Comparison of ENCODE assay signal across 8 mouse cellular contexts in the genomic region with DNA sequence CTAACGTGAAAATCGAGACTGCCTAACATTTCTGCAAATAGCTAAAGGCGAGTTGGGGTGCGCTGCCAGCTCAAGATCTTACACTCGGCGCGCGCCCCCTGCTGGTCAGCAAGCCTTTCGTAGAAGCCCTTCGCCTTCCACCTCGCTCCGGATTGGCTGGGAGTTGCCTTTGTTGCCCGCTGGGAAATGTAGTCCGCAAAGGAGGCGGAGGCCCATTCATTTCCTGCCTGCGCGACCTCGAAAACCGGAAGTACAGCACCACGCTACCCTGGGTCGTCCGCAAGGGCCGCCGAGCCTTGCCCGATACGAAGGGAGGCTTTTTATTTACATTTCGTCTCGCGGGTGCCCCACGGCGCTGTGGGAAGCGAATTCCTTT. TPM values are rescaled to one million over a fixed set of nuclear protein-coding genes. Genes with fewer than 3 reads are reported as not detected.
A peak's percentile ranks its signal among the peaks of the same experiment; 100 is the strongest.
DNase-seq lines count a peak whose midpoint lies in the region; ATAC-seq and TF ChIP-seq lines count a peak whose summit lies in the region.

No protein-coding gene starts in this region.

- peaks cover 38% of the 10 kb centered on the region for H3K79me2 ChIP-seq in CH12.LX (replicated peaks; ENCODE audit: control insufficient read depth, extremely low read depth, insufficient read depth, poor library complexity, severe bottlenecking)

- H3K4me3 ChIP-seq in CH12.LX (replicated peaks in 1 of 3; ENCODE audit: low read depth in 2 of 3, low read length in 2 of 3, poor library complexity in 1 of 3): peak overlapping the region; percentile 53 to 73 (median 62)
- peak overlapping the region; percentile 64 for H3K4me3 ChIP-seq in forebrain, embryonic 11.5 days (ENCODE audit: low read depth, low read length)
- peak overlapping the region; percentile 73 for H3K4me3 ChIP-seq in heart, embryonic 16.5 days (ENCODE audit: low read length)
- peak overlapping the region; percentile 74 for H3K4me3 ChIP-seq in liver, embryonic 15.5 days (replicated peaks)
- H3K4me3 ChIP-seq in neural tube, embryonic 12.5 days: peak overlapping the region; percentile 78

- H3K27me3 ChIP-seq in CH12.LX (replicated peaks): no peaks in the 10 kb centered on the region
- no peaks in the 10 kb centered on the region for H3K27me3 ChIP-seq in forebrain, embryonic 11.5 days (ENCODE audit: control insufficient read depth, insufficient read depth, low read length)
- H3K27me3 ChIP-seq in heart, embryonic 16.5 days (ENCODE audit: control insufficient read depth, insufficient read depth, low read length): no peaks in the 10 kb centered on the region
- no peaks in the 10 kb centered on the region for H3K27me3 ChIP-seq in liver, embryonic 15.5 days
- H3K27me3 ChIP-seq in neural tube, embryonic 12.5 days (replicated peaks): no peaks in the 10 kb centered on the region

- H3K36me3 ChIP-seq in CH12.LX (replicated peaks in 1 of 2; ENCODE audit: control insufficient read depth in 1 of 2, insufficient read depth in 1 of 2, low read length in 1 of 2): peaks cover 19 to 27% of the 10 kb centered on the region in 2 experiments
- H3K36me3 ChIP-seq in forebrain, embryonic 11.5 days (ENCODE audit: control insufficient read depth, insufficient read depth, low read length): no peaks in the 10 kb centered on the region; the same call in 1 of the 2 replicates
- H3K36me3 ChIP-seq in heart, embryonic 16.5 days (ENCODE audit: control insufficient read depth, insufficient read depth): peaks cover 19% of the 10 kb centered on the region
- peaks cover 32% of the 10 kb centered on the region for H3K36me3 ChIP-seq in liver, embryonic 15.5 days (replicated peaks)
- peaks cover 29% of the 10 kb centered on the region for H3K36me3 ChIP-seq in neural tube, embryonic 12.5 days

- TF ChIP-seq CTCF in CH12.LX (conservative IDR thresholded peaks at IDR 0.05 in 1 of 2, IDR thresholded peaks at IDR 0.05 in 1 of 2; ENCODE audit: low read depth in 2 of 2, low read length in 2 of 2): peak in 1 of 2 experiments; percentile 90; a peak in 2 of 4 replicates

- TF ChIP-seq RAD21 in CH12.LX (IDR thresholded peaks at IDR 0.05; ENCODE audit: low read depth, low read length): peak; percentile 76

- TF ChIP-seq POLR2A in CH12.LX (IDR thresholded peaks at IDR 0.05; ENCODE audit: low read depth, low read length): peak; percentile 85

- no peak for TF ChIP-seq EP300 in CH12.LX (IDR thresholded peaks at IDR 0.05; ENCODE audit: low read length)

- WGBS in forebrain, embryonic 11.5 days: under 1% methylated on average over 32 of the region's 32 CpGs
- WGBS in heart, embryonic 16.5 days: under 1% methylated on average over 32 of the region's 32 CpGs
- WGBS in liver, embryonic 15.5 days (ENCODE audit: insufficient replicate concordance): under 1% methylated on average over 32 of the region's 32 CpGs
- under 1% methylated on average over 32 of the region's 32 CpGs for WGBS in neural tube, embryonic 12.5 days

- H3K9me3 ChIP-seq in CH12.LX (replicated peaks; ENCODE audit: low read length): no peaks in the 10 kb centered on the region
- no peaks in the 10 kb centered on the region for H3K9me3 ChIP-seq in forebrain, embryonic 11.5 days (ENCODE audit: control insufficient read depth, low read length)
- H3K9me3 ChIP-seq in heart, embryonic 16.5 days (replicated peaks; ENCODE audit: control insufficient read depth, low read length): no peaks in the 10 kb centered on the region
- H3K9me3 ChIP-seq in liver, embryonic 15.5 days (replicated peaks): no peaks in the 10 kb centered on the region
- H3K9me3 ChIP-seq in neural tube, embryonic 12.5 days: no peaks in the 10 kb centered on the region

- H3K27ac ChIP-seq in CH12.LX (ENCODE audit: insufficient read depth, low read depth): peak overlapping the region; percentile 92
- peak overlapping the region; percentile 70 for H3K27ac ChIP-seq in forebrain, embryonic 11.5 days (ENCODE audit: low read depth, low read length)
- peak overlapping the region; percentile 99 for H3K27ac ChIP-seq in heart, embryonic 16.5 days (ENCODE audit: low read length)
- H3K27ac ChIP-seq in liver, embryonic 15.5 days (replicated peaks): peak overlapping the region; percentile 95
- peak overlapping the region; percentile 3; the same call in 1 of the 2 replicates for H3K27ac ChIP-seq in neural tube, embryonic 12.5 days

- DNase-seq in CH12.LX (ENCODE audit: extremely low read depth): peak; percentile 99
- DNase-seq in c-Kit-positive CD71-positive TER-119-negative erythroid progenitor cells, embryonic 14.5 days (ENCODE audit: low read depth): peak; percentile 99
- peak; percentile 99 for DNase-seq in forebrain, embryonic 11.5 days (ENCODE audit: low spot score)
- DNase-seq in kidney, postnatal 36 days: peak; percentile 99 to 100
- peak; percentile 99 for DNase-seq in telencephalon, adult 2 months (ENCODE audit: low read depth, low spot score)

- in situ Hi-C loops in CH12.LX (cut with MboI; ENCODE audit: low pct_ligation_motif_present, low pct_unique_long_range_greater_than_20kb, low sequenced_read_pairs): loop anchor here (5.0 kb wide), 1 partner anchor 54 kb away; no protein-coding TSS in a partner anchor

- dilution Hi-C loops in CH12.LX (cut with MboI; ENCODE audit: extremely low pct_ligation_motif_present, extremely low pct_unique_long_range_greater_than_20kb, low sequenced_read_pairs): no loop called here

- peak overlapping the region; percentile 95 for H3K9ac ChIP-seq in CH12.LX (ENCODE audit: insufficient read depth, low read depth)
- H3K9ac ChIP-seq in forebrain, embryonic 11.5 days (ENCODE audit: low read length): peak overlapping the region; percentile 53; the same call in 1 of the 2 replicates
- H3K9ac ChIP-seq in heart, embryonic 16.5 days (ENCODE audit: low read length): peak overlapping the region; percentile 82
- peak overlapping the region; percentile 71 for H3K9ac ChIP-seq in liver, embryonic 15.5 days
- H3K9ac ChIP-seq in neural tube, embryonic 12.5 days: peak overlapping the region; percentile 46; the same call in 1 of the 2 replicates

- peaks cover 2 to 30% of the 10 kb centered on the region in 2 experiments; a peak in 2 of 4 replicates for H3K4me1 ChIP-seq in CH12.LX (ENCODE audit: control insufficient read depth in 1 of 2, insufficient read depth in 2 of 2)
- peaks cover 9% of the 10 kb centered on the region for H3K4me1 ChIP-seq in forebrain, embryonic 11.5 days (replicated peaks; ENCODE audit: control insufficient read depth, insufficient read depth, low read length)
- peaks cover 38% of the 10 kb centered on the region for H3K4me1 ChIP-seq in heart, embryonic 16.5 days (ENCODE audit: control insufficient read depth, insufficient read depth, low read length)
- peaks cover 51% of the 10 kb centered on the region for H3K4me1 ChIP-seq in liver, embryonic 15.5 days (replicated peaks)
- H3K4me1 ChIP-seq in neural tube, embryonic 12.5 days: peaks cover 41% of the 10 kb centered on the region

- peak; percentile 91 for ATAC-seq in forebrain, embryonic 11.5 days (replicated peaks; ENCODE audit: low FRiP score)
- peak; percentile 92 for ATAC-seq in heart, embryonic 16.5 days (replicated peaks; ENCODE audit: extremely low read depth, insufficient read depth, low FRiP score)
- peak; percentile 88 for ATAC-seq in liver, embryonic 15.5 days (ENCODE audit: insufficient read depth)
- peak; percentile 94 for ATAC-seq in neural tube, embryonic 12.5 days (ENCODE audit: low FRiP score, low read depth)

- H3K4me2 ChIP-seq in CH12.LX (ENCODE audit: insufficient read depth, low read depth, poor library complexity, severe bottlenecking): peak overlapping the region; percentile 63
- peak overlapping the region; percentile 78 for H3K4me2 ChIP-seq in forebrain, embryonic 11.5 days (ENCODE audit: low read depth, low read length, severe bottlenecking)
- H3K4me2 ChIP-seq in heart, embryonic 16.5 days (ENCODE audit: low read depth, low read length): peak overlapping the region; percentile 91
- H3K4me2 ChIP-seq in liver, embryonic 15.5 days: peak overlapping the region; percentile 96
- H3K4me2 ChIP-seq in neural tube, embryonic 12.5 days (replicated peaks): peak overlapping the region; percentile 92

RNA-seq across cellular contexts. Expression of gene Fem1a, which starts 0.8 kb away (rescaled TPM):
- total RNA-seq in CH12.LX (2012; rRNA removed): 26.0 and 28.0 TPM in 2 replicates
- 14.9 and 17.5 TPM in 2 replicates for total RNA-seq in CH12.LX (2014; rRNA removed)
- polyA plus RNA-seq in CH12.LX (2012; ENCODE audit: insufficient read length, low read depth): 14.7 and 16.6 TPM in 2 replicates
- polyA plus RNA-seq in forebrain, embryonic 11.5 days (2014; fragmentation: Nextera tagmentation; extraction: Ambion mirVana): 16.5 and 16.6 TPM in 2 replicates
- 25.6 and 26.9 TPM in 2 replicates for polyA plus RNA-seq in heart, embryonic 16.5 days (2015; fragmentation: Nextera tagmentation; extraction: Ambion mirVana)
- polyA plus RNA-seq in liver, embryonic 15.5 days (2015; fragmentation: Nextera tagmentation; extraction: Ambion mirVana): 5.7 and 6.4 TPM in 2 replicates
- polyA plus RNA-seq in neural tube, embryonic 12.5 days (2016; fragmentation: Nextera tagmentation; extraction: Ambion mirVana): 19.9 and 20.6 TPM in 2 replicates

RNA-seq across cellular contexts. Expression of gene Ticam1, which starts 20.7 kb away (rescaled TPM):
- 15.9 and 17.6 TPM in 2 replicates for total RNA-seq in CH12.LX (2012; rRNA removed)
- total RNA-seq in CH12.LX (2014; rRNA removed): 4.5 and 6.4 TPM in 2 replicates
- polyA plus RNA-seq in CH12.LX (2012; ENCODE audit: insufficient read length, low read depth): 14.6 and 18.6 TPM in 2 replicates
- 2.5 and 3.0 TPM in 2 replicates for polyA plus RNA-seq in forebrain, embryonic 11.5 days (2014; fragmentation: Nextera tagmentation; extraction: Ambion mirVana)
- 7.6 and 8.6 TPM in 2 replicates for polyA plus RNA-seq in heart, embryonic 16.5 days (2015; fragmentation: Nextera tagmentation; extraction: Ambion mirVana)
- polyA plus RNA-seq in liver, embryonic 15.5 days (2015; fragmentation: Nextera tagmentation; extraction: Ambion mirVana): 3.2 and 3.7 TPM in 2 replicates
- polyA plus RNA-seq in neural tube, embryonic 12.5 days (2016; fragmentation: Nextera tagmentation; extraction: Ambion mirVana): 1.5 and 2.0 TPM in 2 replicates

RNA-seq across cellular contexts. Expression of gene Plin3, which starts 36.8 kb away (rescaled TPM):
- total RNA-seq in CH12.LX (2012; rRNA removed) (18.8 and 23.3 TPM in 2 replicates), CH12.LX (2014; rRNA removed) (17.0 and 17.3 TPM in 2 replicates)
- 17.9 and 18.5 TPM in 2 replicates for polyA plus RNA-seq in CH12.LX (2012; ENCODE audit: insufficient read length, low read depth)
- polyA plus RNA-seq in forebrain, embryonic 11.5 days (2014; fragmentation: Nextera tagmentation; extraction: Ambion mirVana): 37.5 and 44.6 TPM in 2 replicates
- 79.3 and 89.4 TPM in 2 replicates for polyA plus RNA-seq in heart, embryonic 16.5 days (2015; fragmentation: Nextera tagmentation; extraction: Ambion mirVana)
- polyA plus RNA-seq in liver, embryonic 15.5 days (2015; fragmentation: Nextera tagmentation; extraction: Ambion mirVana): 33.3 and 36.0 TPM in 2 replicates
- polyA plus RNA-seq in neural tube, embryonic 12.5 days (2016; fragmentation: Nextera tagmentation; extraction: Ambion mirVana): 29.0 and 31.7 TPM in 2 replicates

RNA-seq across cellular contexts. Expression of gene Dpp9, which starts 37.1 kb away (rescaled TPM):
- total RNA-seq in CH12.LX (2012; rRNA removed): 23.0 and 23.5 TPM in 2 replicates
- total RNA-seq in CH12.LX (2014; rRNA removed): 13.5 and 13.8 TPM in 2 replicates
- polyA plus RNA-seq in CH12.LX (2012; ENCODE audit: insufficient read length, low read depth): 34.9 and 37.9 TPM in 2 replicates
- 48.0 and 50.6 TPM in 2 replicates for polyA plus RNA-seq in forebrain, embryonic 11.5 days (2014; fragmentation: Nextera tagmentation; extraction: Ambion mirVana)
- 23.4 and 26.4 TPM in 2 replicates for polyA plus RNA-seq in heart, embryonic 16.5 days (2015; fragmentation: Nextera tagmentation; extraction: Ambion mirVana)
- polyA plus RNA-seq in liver, embryonic 15.5 days (2015; fragmentation: Nextera tagmentation; extraction: Ambion mirVana): 19.6 and 22.9 TPM in 2 replicates
- polyA plus RNA-seq in neural tube, embryonic 12.5 days (2016; fragmentation: Nextera tagmentation; extraction: Ambion mirVana): 35.0 and 35.1 TPM in 2 replicates

RNA-seq across cellular contexts. Expression of gene Arrdc5, which starts 44.2 kb away (rescaled TPM):
- total RNA-seq in CH12.LX (2012; rRNA removed) (not detected in 2 replicates), CH12.LX (2014; rRNA removed) (not detected in 2 replicates)
- 0.23 TPM in 1 of 2 replicates, not detected in the other for polyA plus RNA-seq in CH12.LX (2012; ENCODE audit: insufficient read length, low read depth)
- polyA plus RNA-seq in forebrain, embryonic 11.5 days (2014; fragmentation: Nextera tagmentation; extraction: Ambion mirVana): not detected in 2 replicates
- polyA plus RNA-seq in heart, embryonic 16.5 days (2015; fragmentation: Nextera tagmentation; extraction: Ambion mirVana): 0.21 TPM in 1 of 2 replicates, not detected in the other
- polyA plus RNA-seq in liver, embryonic 15.5 days (2015; fragmentation: Nextera tagmentation; extraction: Ambion mirVana): not detected in 2 replicates
- not detected in 2 replicates for polyA plus RNA-seq in neural tube, embryonic 12.5 days (2016; fragmentation: Nextera tagmentation; extraction: Ambion mirVana)

Comparison
In these comparisons a context has a peak if more than half of its experiments do, and no peak if none do; other contexts are left out.
1. Peak in every context shown above with its lines: DNase-seq, ATAC-seq, H3K4me3 ChIP-seq and H3K27ac ChIP-seq.
2. H3K27ac ChIP-seq: peak in every context shown above with its lines; median percentile 99 in heart, embryonic 16.5 days; 95 in liver, embryonic 15.5 days; 92 in CH12.LX; 70 in forebrain, embryonic 11.5 days; 3 in neural tube, embryonic 12.5 days.